Mouse (Mus musculus) kidney, embryonic 15.5 days (tissue): ENCODE measurements at regions not wholly inside any gene's neighbourhood (a gene's known extent, or its start where the extent isn't known, plus 50 kb on each side); places are given as distances from the start of the nearest gene placed in this dataset.

Source experiments
- ATAC-seq: fragments of 200-750 bp; cut with Nextera tagmentation; replicated peaks from 2 replicates; pipeline ENCODE4 v1.8.0; 2017; ENCODE audit warnings: moderate TSS enrichment; ENCODE audit not compliant: low FRiP score
- H3K27ac ChIP-seq: fragments of 300-500 bp; sonication (generic); 2 replicates; pipeline ENCODE4 v1.5.1; 2015; ENCODE audit warnings: mild to moderate bottlenecking, inconsistent platforms
- H3K27me3 ChIP-seq: fragments of 300-500 bp; sonication (generic); 2 replicates; pipeline ENCODE4 v1.6.1; 2015; ENCODE audit warnings: inconsistent platforms
- H3K36me3 ChIP-seq: fragments of 300-500 bp; sonication (generic); 2 replicates; pipeline ENCODE4 v1.6.1; 2015; ENCODE audit warnings: inconsistent platforms
- H3K4me1 ChIP-seq: fragments of 300-500 bp; sonication (generic); 2 replicates; pipeline ENCODE4 v1.6.1; 2015; ENCODE audit warnings: inconsistent platforms
- H3K4me2 ChIP-seq: fragments of 300-500 bp; sonication (generic); 2 replicates; pipeline ENCODE4 v1.6.1; 2015; ENCODE audit warnings: moderate library complexity, mild to moderate bottlenecking, inconsistent platforms
- H3K4me3 ChIP-seq: fragments of 300-500 bp; sonication (generic); replicated peaks from 2 replicates; pipeline ENCODE4 v1.5.1; 2015; ENCODE audit warnings: mild to moderate bottlenecking, inconsistent platforms
- H3K9ac ChIP-seq: fragments of 300-500 bp; sonication (generic); 2 replicates; pipeline ENCODE4 v1.6.1; 2015; ENCODE audit warnings: mild to moderate bottlenecking, inconsistent platforms
- H3K9me3 ChIP-seq: fragments of 300-500 bp; sonication (generic); replicated peaks from 2 replicates; pipeline ENCODE4 v1.6.1; 2016; ENCODE audit warnings: inconsistent platforms
- WGBS: fragments of 180-500 bp; shearing (Covaris S2); methylation state at CpG from one replicate; pipeline ENCODE4 v1.1.7; 2015; ENCODE audit warnings: mixed read lengths; 5-methylcytosine and 5-hydroxymethylcytosine counted together

GRCm38 (mm10) chr16:53480664-53481063, 1026.8 kb upstream of the Alcam start:
- Histone ChIP-seq H3K27me3 (no peaks in the 10 kb centered on the region), H3K4me3 (no peak overlapping the region), H3K9ac (no peak overlapping the region), H3K36me3 (no peaks in the 10 kb centered on the region), H3K4me1 (no peaks in the 10 kb centered on the region), H3K27ac (no peak overlapping the region), H3K4me2 (no peak overlapping the region), H3K9me3 (no peaks in the 10 kb centered on the region)
- no peak for ATAC-seq

DNA sequence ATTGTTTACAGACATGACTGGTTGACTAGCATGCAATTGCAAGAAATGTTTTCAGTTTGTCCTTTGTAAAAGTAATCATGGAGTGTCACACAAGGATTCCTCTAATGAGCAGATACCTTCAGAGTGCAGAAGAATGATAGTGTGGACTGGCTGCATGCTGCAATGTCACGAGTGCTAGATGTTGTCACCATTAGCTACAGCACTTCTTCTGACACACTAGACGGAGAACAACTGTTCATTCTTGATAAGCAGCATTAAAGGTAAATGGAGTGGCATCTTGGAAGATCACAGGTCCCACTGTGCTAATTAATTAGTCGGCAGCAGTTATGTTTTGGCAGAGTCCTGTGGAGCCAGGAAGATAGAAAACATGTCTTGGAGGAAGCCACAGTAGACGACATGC, 985.6 kb upstream of the Alcam start:
- Histone ChIP-seq H3K27ac (no peak overlapping the region), H3K4me1 (no peaks in the 10 kb centered on the region), H3K4me3 (no peak overlapping the region), H3K9me3 (no peaks in the 10 kb centered on the region), H3K9ac (no peak overlapping the region), H3K4me2 (no peak overlapping the region), H3K36me3 (no peaks in the 10 kb centered on the region), H3K27me3 (no peaks in the 10 kb centered on the region)
- ATAC-seq = no peak
- WGBS = 80% methylated on average over 4 of the region's 4 CpGs

- ATAC-seq = no peak
- WGBS = 61% methylated on average over 2 of the region's 2 CpGs
- no peak overlapping the region for H3K4me3 ChIP-seq
- no peaks in the 10 kb centered on the region for H3K27me3 ChIP-seq
- H3K36me3 ChIP-seq = no peaks in the 10 kb centered on the region
- no peak overlapping the region for H3K9ac ChIP-seq
- no peaks in the 10 kb centered on the region for H3K9me3 ChIP-seq
- H3K4me1 ChIP-seq = no peaks in the 10 kb centered on the region
- no peak overlapping the region for H3K4me2 ChIP-seq
- no peak overlapping the region for H3K27ac ChIP-seq
Measured at GRCm38 (mm10) chr16:53418416-53418815, 964.5 kb upstream of the Alcam start.

GRCm38 (mm10) chr16:53385176-53385575, 931.3 kb upstream of the Alcam start:
- Histone ChIP-seq H3K36me3 (no peaks in the 10 kb centered on the region), H3K4me1 (no peaks in the 10 kb centered on the region), H3K27ac (no peak overlapping the region), H3K9me3 (no peaks in the 10 kb centered on the region), H3K4me3 (no peak overlapping the region), H3K4me2 (no peak overlapping the region), H3K9ac (no peak overlapping the region), H3K27me3 (no peaks in the 10 kb centered on the region)
- WGBS = 78% methylated on average over 4 of the region's 4 CpGs
- no peak for ATAC-seq

DNA sequence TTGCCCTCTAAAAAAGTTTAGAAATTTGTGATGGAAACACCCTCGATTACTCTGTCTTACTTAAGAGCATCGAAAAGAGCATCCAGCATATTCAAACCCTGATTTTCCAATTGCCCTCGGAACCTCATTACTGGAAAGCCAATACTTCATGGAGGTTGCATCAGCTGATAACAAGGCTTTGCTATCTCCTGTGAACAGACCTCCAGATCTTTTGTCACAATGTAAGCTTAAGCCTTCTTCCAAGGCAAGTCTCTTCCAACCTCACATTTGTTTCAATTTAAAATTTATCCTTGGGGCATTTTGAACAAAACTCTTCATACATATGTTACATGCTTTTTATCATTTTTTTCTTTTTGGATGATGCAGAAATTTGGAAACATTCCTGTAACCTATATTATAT, 888.3 kb upstream of the Alcam start:
- Histone ChIP-seq H3K9me3 (no peaks in the 10 kb centered on the region), H3K4me2 (no peak overlapping the region), H3K36me3 (no peaks in the 10 kb centered on the region), H3K27ac (no peak overlapping the region), H3K4me1 (no peaks in the 10 kb centered on the region), H3K4me3 (no peak overlapping the region), H3K9ac (no peak overlapping the region), H3K27me3 (no peaks in the 10 kb centered on the region)
- 88% methylated on average over 3 of the region's 3 CpGs for WGBS
- no peak for ATAC-seq

- H3K9me3 ChIP-seq = no peaks in the 10 kb centered on the region
- no peaks in the 10 kb centered on the region for H3K36me3 ChIP-seq
- H3K4me1 ChIP-seq = no peaks in the 10 kb centered on the region
- H3K9ac ChIP-seq = no peak overlapping the region
- H3K27ac ChIP-seq = no peak overlapping the region
- no peak overlapping the region for H3K4me3 ChIP-seq
- no peak overlapping the region for H3K4me2 ChIP-seq
- no peak for ATAC-seq
- H3K27me3 ChIP-seq = no peaks in the 10 kb centered on the region
Measured at GRCm38 (mm10) chr16:53326353-53326752, 872.5 kb upstream of the Alcam start.

- H3K9me3 ChIP-seq = no peaks in the 10 kb centered on the region
- H3K27me3 ChIP-seq = no peaks in the 10 kb centered on the region
- WGBS = 75% methylated on average over 1 of the region's 1 CpGs
- no peaks in the 10 kb centered on the region for H3K4me1 ChIP-seq
- no peak overlapping the region for H3K9ac ChIP-seq
- H3K36me3 ChIP-seq = no peaks in the 10 kb centered on the region
- H3K27ac ChIP-seq = no peak overlapping the region
- no peak overlapping the region for H3K4me3 ChIP-seq
- no peak for ATAC-seq
- H3K4me2 ChIP-seq = no peak overlapping the region
Measured at GRCm38 (mm10) chr16:53292081-53292480, 838.2 kb upstream of the Alcam start.

GRCm38 (mm10) chr16:53282014-53282413, 828.1 kb upstream of the Alcam start:
- H3K9me3 ChIP-seq = no peaks in the 10 kb centered on the region
- no peak overlapping the region for H3K4me2 ChIP-seq
- no peak for ATAC-seq
- H3K4me3 ChIP-seq = no peak overlapping the region
- no peaks in the 10 kb centered on the region for H3K27me3 ChIP-seq
- H3K9ac ChIP-seq = no peak overlapping the region
- no peaks in the 10 kb centered on the region for H3K36me3 ChIP-seq
- WGBS = 80% methylated on average over 2 of the region's 2 CpGs
- no peaks in the 10 kb centered on the region for H3K4me1 ChIP-seq
- no peak overlapping the region for H3K27ac ChIP-seq

- Histone ChIP-seq H3K9me3 (no peaks in the 10 kb centered on the region), H3K36me3 (no peaks in the 10 kb centered on the region), H3K4me3 (no peak overlapping the region), H3K4me1 (no peaks in the 10 kb centered on the region), H3K9ac (no peak overlapping the region), H3K4me2 (no peak overlapping the region), H3K27ac (no peak overlapping the region), H3K27me3 (no peaks in the 10 kb centered on the region)
- 18% methylated on average over 3 of the region's 3 CpGs for WGBS
- no peak for ATAC-seq
Measured at GRCm38 (mm10) chr16:53266116-53266515, 812.2 kb upstream of the Alcam start.

GRCm38 (mm10) chr16:53245365-53245764, 791.5 kb upstream of the Alcam start:
- no peaks in the 10 kb centered on the region for H3K36me3 ChIP-seq
- 70% methylated on average over 1 of the region's 1 CpGs for WGBS
- no peak for ATAC-seq

GRCm38 (mm10) chr16:53242126-53242537, 788.3 kb upstream of the Alcam start:
- H3K27ac ChIP-seq = no peak overlapping the region
- no peaks in the 10 kb centered on the region for H3K36me3 ChIP-seq
- no peak for ATAC-seq
- WGBS = 76% methylated on average over 3 of the region's 3 CpGs
- no peaks in the 10 kb centered on the region for H3K9me3 ChIP-seq
- H3K4me1 ChIP-seq = no peaks in the 10 kb centered on the region
- H3K4me2 ChIP-seq = no peak overlapping the region
- no peak overlapping the region for H3K9ac ChIP-seq
- no peaks in the 10 kb centered on the region for H3K27me3 ChIP-seq
- no peak overlapping the region for H3K4me3 ChIP-seq

More at GRCm38 (mm10) chr16:53245365-53245764, 791.5 kb upstream of the Alcam start:
- Histone ChIP-seq H3K4me2 (no peak overlapping the region), H3K27me3 (no peaks in the 10 kb centered on the region), H3K4me3 (no peak overlapping the region), H3K9ac (no peak overlapping the region), H3K27ac (no peak overlapping the region), H3K9me3 (no peaks in the 10 kb centered on the region), H3K4me1 (no peaks in the 10 kb centered on the region)

DNA sequence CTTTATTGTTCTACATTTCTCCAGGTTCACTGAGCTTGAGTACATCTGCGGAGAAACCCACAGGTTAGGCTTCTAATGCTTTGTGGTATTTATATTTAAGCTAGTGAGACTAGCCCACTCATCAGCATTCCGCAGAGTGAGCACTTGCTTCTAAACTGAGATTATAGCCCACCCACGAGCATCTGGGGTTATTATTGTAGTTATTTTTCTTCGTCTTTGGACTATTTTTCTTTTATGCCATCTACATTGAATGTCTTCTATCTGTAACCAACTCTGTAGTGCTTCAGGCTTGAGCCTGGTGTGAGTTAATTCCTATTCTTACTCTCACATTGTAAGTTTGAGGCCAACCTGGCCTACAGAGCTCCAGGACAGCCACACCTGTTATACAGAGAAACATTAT, 765.0 kb upstream of the Alcam start:
- no peaks in the 10 kb centered on the region for H3K36me3 ChIP-seq
- WGBS = 83% methylated on average over 4 of the region's 4 CpGs
- ATAC-seq = no peak
- no peaks in the 10 kb centered on the region for H3K9me3 ChIP-seq
- no peak overlapping the region for H3K27ac ChIP-seq
- no peak overlapping the region for H3K4me2 ChIP-seq
- no peak overlapping the region for H3K4me3 ChIP-seq
- H3K9ac ChIP-seq = no peak overlapping the region
- no peaks in the 10 kb centered on the region for H3K27me3 ChIP-seq
- H3K4me1 ChIP-seq = no peaks in the 10 kb centered on the region

DNA sequence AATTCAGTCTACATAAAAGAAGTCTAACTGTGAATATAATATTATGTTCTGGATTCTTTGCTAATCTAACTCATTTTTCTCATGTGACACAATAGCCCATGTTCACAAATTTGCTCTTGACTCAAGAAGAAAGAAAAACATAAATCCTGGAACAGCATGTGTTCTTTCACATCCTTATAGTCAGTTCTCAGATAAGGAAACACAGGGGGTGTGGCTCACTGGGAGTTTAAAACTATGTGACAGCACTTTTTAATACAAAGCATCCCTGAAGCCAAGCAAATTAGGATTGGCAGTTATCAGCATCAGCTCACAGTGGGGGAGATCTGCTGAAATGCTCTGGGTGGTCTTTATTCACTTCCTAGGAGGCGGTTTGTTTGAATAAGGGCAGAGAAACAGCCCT, 747.6 kb upstream of the Alcam start:
- 62% methylated on average over 1 of the region's 1 CpGs for WGBS
- no peaks in the 10 kb centered on the region for H3K4me1 ChIP-seq
- H3K36me3 ChIP-seq = no peaks in the 10 kb centered on the region
- no peak overlapping the region for H3K9ac ChIP-seq
- no peak overlapping the region for H3K4me2 ChIP-seq
- H3K27me3 ChIP-seq = no peaks in the 10 kb centered on the region
- no peak for ATAC-seq
- H3K27ac ChIP-seq = no peak overlapping the region
- H3K9me3 ChIP-seq = no peaks in the 10 kb centered on the region
- no peak overlapping the region for H3K4me3 ChIP-seq
